Mouse (Mus musculus) heart, postnatal 14 days (tissue): Measurements from ENCODE around the gene Nbea. TPM values are rescaled to one million over a fixed set of nuclear protein-coding genes. Genes with fewer than 3 reads are reported as not detected.
A peak's percentile ranks its signal among the peaks of the same experiment; 100 is the strongest.

Source experiments
- DNase-seq, 2 experiments: peaks; one replicate each; pipeline ENCODE4 v3.0.0; 2021 to 2022
- intact Hi-C: fragments of 180-260 bp; cut with DNase I; formaldehyde crosslinking; loops from one replicate; pipeline ENCODE4 v1.15.1; 2025
- total RNA-seq, 2 experiments: library from RNA; stranded (reverse); gene quantifications; 2 replicates each; pipeline ENCODE4 v1.2.3; 2021

The Nbea gene
- total RNA-seq, 2 experiments from 2014 or later, result 18.5 to 19.9 TPM

DNA sequence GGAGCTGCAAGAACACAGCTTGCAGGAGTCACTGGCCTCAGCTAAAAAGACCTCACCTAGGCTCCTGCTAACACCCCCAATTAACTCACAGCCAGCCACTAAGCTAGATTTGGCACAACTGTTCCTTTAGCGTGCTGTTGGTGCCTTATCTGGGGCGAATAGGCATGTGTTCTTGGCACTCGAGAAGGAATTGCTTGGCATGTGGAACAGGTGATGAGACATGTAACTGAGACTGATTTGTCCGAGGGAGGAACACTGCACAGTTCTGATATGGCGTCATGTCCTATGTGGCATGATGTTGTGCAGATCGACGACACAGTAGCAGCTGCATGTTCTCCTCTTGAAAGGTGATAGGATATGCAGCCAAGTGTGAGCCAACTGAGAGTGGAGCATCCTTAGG lies 331.0 kb downstream of the Nbea start:
- intact Hi-C loops, result no loop called here
- DNase-seq, result peak; percentile 7 to 18

DNA sequence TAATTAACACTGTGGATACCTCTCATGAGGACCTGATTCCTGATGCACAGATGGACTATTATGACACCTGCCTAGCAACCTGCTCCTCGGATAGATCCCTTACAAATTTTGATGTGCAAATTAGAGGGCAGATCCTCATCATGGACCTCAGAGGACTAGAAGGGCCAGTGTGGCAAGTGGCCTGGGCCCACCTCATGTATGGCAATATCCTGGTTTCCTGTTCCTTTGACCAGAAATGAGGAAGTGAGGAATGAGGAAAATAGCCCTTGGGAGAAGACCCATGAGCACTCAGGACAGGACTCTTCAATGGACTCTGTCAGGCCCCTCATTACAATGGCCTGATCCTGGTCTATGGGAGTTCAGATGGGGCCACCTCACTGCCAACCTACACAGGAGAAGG lies 336.4 kb downstream of the Nbea start:
- no peak for DNase-seq
- intact Hi-C loops, result no loop called here

DNA sequence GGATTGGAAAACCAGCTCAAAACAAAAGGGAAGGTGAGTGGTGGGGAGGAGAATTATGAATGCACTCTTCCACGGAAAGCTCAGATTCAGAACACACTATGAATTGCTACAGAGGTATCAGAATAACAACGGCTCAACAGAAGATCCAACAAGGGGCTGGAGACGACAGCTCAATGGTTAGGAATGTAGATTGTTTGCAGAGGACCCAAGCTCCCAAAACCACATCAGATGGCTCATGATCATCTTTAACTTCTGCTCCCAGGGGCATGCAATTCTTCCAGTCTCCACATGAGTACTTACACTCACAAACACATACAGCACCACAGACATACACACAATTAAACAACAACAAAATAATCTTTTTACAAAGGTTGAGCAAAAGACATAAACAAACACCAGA lies 346.3 kb downstream of the Nbea start:
- no peak for DNase-seq
- intact Hi-C loops, result no loop called here

DNA sequence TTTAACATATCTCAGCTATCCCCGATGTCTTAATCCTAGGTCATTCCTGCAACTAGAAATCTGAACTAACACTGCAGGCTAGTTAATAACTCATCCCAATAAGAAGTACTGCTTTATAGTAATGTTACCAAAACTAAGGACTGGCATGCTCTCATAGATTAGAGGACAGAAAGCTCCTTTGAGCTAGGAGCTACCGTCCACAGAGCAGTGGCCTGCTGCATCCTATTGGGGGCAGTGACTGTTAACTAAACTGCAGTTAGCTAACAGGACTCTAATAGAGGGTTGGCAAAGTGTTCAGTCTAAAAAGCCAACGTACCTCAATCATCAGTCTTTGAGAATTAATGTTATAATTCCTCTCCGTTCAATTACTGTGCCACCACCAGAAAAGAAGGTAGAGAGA lies 348.3 kb downstream of the Nbea start:
- intact Hi-C loops, result no loop called here
- no peak for DNase-seq

DNA sequence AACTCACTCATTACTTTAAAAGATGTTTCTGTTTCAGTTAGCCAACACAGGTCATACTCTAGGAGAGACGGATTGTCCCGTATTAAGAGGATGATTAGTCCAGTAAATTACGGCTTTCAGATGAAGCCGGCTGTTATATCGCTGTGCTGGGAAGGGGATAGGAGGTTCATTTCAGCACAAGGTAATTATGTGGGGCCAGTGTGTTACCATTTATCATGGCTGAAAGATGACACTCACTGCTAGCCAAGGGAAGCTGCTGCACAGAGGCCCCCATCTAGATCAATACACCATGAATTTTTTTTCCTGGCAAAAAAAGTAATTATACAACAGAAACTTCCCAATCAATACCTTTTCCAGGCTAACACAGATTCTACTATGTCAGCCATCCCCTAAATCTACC lies 353.3 kb downstream of the Nbea start:
- intact Hi-C loops, result no loop called here
- DNase-seq, result no peak

DNA sequence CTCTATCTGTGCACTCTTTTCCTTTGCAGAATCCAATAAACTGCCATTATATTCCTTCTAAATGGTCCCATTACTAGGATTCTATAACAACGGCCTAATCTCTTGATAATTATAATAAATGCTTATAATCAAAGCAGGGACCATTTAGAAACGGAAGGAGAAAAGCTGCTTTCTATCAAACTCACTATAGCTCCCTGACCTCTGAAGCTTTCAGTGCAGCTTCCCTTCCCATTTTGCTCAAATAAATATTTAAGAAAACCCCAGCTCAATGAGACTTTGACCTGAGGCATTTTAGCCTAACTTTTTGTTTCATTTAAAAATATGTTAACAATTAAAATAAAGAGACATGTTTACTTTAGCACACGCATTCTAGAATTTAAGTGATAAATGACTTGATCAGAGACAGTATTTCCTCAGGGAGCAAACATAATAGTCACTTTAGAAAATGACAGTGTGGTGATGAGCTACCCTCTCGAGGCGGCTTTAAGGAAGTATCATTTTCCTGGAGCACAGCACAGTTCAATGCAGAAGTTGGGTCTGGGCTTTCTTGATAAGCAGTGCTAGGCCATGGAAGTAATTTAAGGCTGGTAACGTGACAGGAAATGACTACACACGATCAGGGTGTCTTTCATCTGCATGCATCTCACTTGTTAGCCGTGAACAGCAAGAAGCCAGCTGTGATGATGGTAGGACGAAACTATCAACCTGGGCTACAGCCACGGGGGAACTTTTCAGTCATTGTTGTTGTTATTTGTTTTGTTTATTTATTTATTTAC lies 354.8 kb downstream of the Nbea start:
- intact Hi-C loops, result no loop called here
- peak in 1 of 2 experiments; percentile 2 for DNase-seq

DNA sequence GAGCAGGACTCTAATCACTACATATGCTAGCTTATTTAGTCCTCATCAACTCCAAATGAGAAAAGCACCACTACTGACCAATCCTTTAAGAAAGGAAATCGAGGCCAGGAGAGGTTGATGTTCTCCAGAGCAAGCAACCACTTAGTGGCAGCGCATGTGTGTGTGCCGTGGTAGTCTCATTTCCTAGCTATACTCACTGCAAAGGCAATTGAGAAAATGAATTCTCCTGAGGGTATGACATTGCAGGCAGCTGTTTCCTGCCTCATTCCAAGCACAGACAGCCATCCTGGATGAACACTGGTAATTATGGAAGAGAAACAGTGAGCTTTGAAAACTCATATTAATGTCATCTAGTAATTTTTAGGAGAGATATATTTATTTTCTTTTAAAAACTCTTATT lies 358.6 kb downstream of the Nbea start:
- peak in 1 of 2 experiments; percentile 11 for DNase-seq
- intact Hi-C loops, result no loop called here

DNA sequence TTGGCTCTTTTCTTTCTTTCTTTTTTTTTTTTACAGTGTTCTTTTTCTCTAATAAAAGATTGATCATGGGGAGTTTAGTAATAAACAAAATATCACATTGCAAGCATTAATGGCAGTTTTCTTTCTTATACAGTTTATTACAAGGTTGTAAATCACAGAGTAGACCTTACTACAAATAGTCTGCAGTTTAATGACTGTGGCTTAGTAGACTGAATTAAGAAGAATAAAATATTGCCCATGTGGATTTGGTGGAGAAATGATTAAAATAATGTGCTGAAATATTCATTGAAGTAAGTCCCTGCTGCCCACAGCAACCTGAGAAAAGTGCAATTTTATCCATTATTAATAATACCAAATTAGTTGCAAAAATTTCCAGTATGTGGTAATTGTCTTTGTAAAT lies 363.9 kb downstream of the Nbea start:
- intact Hi-C loops, result no loop called here
- DNase-seq, result no peak

DNA sequence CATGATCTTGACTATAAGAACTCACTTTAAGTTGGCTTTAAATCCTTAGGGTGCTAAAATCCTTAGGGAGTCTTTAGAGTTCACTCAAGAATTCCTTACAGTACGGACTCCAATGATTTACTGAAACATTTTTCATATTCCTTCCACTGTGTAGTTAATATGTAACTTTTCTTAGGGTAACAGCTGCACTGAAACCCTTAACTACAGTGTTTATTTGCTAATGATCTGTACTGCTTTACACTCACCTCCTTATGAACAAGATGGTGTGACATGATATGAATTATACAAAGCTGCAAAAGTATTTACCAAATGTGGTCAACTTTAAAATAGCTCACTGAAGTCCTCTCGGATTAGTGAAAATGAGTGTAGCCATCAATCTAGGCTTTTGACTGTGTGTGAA lies 365.4 kb downstream of the Nbea start:
- intact Hi-C loops, result no loop called here
- DNase-seq, result no peak

DNA sequence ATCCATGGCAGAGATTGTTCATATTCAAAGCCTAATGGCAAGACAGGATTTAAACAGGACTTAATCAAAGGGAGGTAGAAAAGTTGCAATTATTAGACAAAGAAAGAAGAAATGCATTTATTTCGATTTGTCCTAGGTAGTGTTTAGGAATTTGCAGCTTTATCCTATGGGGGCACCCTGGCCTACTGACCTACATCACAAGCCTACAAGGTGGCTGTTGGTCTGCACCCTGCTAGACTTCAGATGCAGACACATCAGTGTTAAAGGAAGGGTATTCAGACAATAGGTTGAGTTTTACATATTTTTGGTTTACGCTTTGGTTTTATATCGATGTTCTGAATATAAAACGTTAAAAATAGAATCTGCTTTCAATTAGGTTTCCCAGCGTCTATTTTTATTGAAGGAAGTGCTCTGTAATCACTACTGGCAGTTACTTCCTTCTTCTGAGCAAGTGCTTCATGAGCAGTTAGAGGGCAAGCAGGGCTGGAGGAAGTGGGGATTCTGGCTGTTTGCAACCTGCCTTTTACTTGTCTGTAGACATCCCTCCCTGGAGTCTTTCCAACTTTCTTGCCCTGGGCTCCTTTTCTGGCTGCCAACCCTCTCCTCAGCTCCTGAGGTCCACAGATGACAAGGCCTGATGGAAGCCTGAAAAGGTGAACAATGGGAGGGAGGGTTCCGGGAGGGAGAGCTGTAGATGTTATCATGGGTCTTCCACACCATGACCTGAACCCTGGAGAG lies 366.7 kb downstream of the Nbea start:
- DNase-seq, result no peak
- intact Hi-C loops, result no loop called here

DNA sequence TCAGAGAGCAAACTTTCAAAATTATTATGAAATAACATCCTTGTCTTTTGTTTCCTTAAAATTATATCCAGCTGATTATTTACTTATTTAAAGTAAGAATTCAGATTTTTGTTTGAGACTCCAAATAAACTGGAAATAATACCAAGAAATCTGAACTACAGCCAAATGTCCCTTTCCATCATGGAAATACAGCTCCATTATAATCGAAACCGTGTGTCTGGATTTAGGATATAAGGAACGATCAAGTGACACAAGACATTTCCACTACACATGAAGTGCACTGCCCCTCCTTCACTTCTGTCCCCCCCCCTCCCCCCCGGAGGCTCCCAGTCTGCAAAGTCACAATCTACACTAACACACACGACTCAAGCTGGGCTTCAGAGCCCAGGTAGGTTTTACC lies 367.4 kb downstream of the Nbea start:
- intact Hi-C loops, result no loop called here
- DNase-seq, result no peak

DNA sequence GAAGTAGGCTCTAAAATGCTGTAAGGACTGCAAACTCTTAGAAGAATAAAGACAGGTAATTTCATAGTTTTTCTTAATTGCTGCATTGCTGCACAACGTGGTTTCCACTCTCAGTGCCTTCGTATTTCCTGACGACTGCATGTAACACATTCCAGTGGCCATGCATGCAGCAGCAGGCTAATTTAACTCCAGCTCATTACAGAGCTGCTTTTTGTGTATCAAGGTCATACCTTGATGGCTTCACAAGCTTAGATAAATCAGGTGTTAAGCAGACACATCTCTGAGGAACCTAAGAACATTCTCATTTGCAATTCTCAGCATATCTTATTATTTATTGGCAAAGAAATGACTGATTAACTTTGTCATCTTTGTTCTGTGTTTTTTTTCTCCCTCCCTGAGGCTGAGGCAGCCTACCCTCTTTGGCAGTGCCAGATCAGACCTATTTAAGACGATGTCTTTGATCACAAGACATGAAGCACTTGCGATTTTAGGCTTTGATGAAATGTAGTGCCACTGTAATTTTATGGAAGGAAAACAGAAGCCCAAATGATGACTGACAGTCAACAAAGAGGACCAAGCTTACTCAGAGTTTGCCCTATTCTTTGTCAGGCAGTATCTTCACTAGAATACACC lies 368.4 kb downstream of the Nbea start:
- intact Hi-C loops, result no loop called here
- no peak for DNase-seq

DNA sequence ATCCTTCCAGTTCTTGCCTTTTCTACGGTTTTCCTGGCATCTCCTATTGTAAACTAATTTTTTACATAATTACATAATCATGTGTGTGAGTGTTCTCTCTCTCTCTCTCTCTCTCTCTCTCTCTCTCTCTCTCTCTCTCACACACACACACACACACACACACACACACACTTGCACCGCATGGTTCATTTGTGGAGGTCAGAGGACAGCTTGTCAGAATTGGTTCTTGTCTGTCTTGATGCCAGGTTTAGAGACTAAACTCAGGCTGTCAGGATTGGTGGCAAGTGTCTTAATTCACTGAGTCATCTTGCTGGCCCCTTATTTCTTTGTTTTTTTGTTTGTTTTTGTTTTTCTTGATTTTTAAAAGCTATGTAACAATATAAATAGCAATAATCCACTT lies 388.7 kb downstream of the Nbea start:
- DNase-seq, result no peak
- intact Hi-C loops, result no loop called here

DNA sequence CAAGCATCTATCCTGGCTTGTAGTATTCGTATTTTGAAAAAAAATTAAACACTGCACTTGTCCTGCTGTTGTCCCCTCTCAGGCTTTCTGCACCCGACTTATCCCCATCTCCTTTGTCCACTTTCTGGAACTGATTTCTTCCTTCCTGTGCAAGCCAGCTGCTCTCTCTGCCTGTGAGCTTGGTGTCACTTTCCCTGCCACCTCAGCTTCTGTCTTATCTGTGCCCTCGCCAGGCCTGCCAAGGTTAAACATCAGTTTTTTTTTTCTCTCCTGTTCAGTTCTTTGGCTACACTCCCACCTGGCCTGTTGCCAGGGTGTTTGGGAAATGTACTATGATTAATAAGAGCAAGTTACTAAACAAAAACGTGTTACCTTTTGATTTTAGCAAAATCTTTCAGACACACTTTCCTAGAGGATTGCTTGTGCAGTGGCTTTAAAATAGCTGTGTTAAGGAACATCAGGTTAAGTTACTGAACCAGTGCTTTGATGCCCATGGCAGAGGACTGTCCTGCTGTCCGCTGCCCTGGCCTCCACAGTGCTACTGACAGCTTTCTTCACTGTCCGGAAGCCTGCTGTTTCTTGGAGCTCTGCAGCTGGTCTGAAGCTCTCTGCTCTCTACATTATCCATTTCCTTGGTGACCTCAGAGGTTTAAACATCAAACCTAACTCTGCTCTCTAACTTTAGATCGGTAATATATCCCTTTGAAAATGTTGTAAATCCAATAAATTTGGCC lies 389.5 kb downstream of the Nbea start:
- intact Hi-C loops, result no loop called here

DNA sequence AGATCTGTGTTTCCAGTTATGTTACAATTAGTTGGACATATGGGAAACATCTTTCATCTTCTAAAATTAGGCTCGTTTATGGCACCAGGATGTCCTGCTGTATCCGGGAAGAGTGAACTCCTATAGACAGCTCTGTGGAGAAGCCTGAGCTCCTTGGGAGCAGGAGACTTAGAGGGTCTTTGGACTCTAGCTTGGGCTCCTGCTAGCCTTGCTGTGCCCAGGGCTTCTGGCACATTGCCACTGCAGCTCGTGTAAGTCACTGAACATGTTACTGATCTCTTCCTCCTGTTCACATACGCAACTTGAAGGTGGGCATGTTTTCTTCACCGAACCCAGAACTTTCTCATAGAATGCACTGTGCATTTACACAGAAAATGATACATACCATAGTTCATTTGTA lies 391.2 kb downstream of the Nbea start:
- no peak for DNase-seq
- intact Hi-C loops, result no loop called here

More for the DNA sequence above, 389.5 kb downstream of the Nbea start:
- DNase-seq, result peak; percentile 76 to 85

DNA sequence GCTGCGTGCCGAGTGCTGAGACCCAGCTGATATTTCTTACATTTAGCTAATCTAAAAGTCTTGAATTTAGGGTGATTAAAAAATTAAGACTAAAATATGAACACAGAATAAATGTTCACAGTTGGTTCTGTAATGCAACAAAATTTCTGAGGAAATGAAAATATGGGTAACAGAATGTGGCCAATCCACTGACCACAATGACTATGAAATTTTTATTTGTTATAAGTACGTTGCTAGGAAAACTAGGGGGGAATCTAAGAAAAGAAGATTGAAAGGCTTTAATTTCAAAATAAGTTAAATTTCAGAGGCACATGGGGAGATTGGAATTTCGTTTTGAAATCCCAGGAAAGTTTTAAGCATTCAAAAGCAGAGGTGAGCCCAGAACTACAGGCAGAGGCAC lies 392.9 kb downstream of the Nbea start:
- no peak for DNase-seq
- intact Hi-C loops, result no loop called here

DNA sequence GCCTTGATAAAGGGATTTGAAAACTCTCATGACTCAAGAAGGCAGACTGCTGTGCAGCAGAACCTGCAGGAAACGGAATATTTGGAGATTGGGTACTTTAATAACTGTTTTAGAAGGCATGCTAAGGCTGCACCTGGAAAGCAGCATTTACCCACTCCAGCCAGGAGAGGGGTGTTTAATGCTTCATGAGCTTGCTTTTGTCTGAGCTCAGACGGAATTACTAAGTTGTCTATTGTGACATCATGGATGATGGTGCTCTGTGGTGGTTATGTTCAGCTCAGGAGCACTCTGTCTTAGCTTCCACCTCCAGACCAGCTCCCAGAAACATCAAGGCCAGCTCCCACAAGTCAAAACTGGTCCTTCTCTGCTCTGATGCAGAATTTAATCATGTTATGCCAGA lies 393.6 kb downstream of the Nbea start:
- no peak for DNase-seq

DNA sequence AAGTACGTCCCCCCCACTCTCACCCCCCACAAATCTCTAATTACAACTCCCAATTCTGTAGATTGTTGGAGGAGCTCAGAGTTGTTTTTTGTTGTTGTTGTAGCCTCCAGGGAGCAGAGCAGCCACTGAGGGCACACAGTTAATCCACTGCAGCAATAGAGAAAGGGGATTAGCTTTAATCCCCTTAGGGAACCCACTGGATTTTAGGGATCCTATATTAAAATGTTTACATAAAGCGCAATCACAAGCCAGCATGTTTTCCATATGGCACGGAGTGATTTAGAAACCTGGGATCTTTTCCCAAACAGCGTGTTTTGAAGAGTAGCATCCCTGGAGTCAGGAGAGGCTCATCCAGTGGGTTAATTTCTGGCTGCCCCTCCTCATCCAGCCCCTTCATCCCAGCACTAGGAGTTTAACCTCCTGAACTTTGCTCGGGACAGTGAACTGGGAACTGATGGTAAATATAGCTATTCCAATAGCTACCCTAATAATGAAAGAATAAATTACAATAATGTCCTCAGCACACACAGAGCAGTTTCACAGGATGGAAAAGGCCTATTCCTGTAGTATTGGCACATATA lies 394.8 kb downstream of the Nbea start:
- no peak for DNase-seq
- intact Hi-C loops, result loop anchor here (10.0 kb wide), 1 partner anchor 264 kb away; no protein-coding TSS in a partner anchor

More for the DNA sequence above, 393.6 kb downstream of the Nbea start:
- intact Hi-C loops, result loop anchor here (10.0 kb wide), 1 partner anchor 265 kb away; no protein-coding TSS in a partner anchor

DNA sequence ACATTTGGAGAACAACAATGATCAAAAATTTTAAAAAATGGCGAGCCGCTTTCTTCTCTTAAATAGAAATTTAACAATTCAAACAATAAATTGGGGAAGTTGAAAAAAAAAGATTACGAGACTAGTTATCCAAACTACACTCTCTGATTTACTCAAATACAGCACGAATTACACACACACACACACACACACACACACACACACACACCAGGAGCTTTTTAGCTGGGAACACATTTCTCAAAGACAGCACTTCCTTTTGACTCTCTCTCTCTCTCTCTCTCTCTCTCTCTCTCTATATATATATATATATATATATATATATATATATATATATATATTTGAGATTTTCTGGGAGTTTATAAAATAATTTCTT lies 395.3 kb downstream of the Nbea start:
- DNase-seq, result no peak
- intact Hi-C loops, result loop anchor here (10.0 kb wide), 1 partner anchor 263 kb away; no protein-coding TSS in a partner anchor

DNA sequence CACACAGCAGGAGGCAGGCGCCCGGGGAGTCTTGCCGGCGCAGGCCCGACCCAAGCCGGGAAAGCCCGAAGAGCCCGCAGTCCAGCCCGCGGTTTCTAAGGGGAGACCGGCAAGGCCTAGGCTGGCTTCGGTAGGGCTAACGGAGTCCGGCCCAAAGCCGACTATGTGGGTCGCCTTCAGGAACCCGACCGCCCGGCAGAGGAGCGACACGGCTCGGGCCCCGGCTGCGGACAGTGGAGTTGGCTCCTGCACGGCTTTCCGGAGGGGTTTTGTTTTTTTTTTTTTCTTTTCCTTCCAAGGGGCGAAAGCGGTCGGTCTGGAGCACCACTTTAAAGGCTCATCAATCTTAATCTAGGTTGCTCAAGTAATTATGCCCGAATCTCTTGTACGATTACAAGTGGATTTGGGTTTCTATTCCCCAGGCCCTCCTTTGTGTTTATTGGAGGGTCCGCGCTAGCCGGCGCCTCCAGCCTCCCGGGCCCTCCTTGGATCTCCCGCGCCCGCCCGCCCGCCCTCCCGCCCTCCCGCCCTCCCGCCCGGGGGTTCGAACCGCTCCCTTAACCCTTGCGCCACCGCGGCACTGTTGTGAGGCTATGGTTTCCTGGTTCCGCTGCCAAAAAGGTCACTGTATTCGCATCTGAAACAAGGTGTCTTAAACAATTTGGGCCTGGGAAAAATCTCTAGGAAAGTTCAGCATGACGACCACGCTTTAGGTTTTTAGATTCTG lies 395.9 kb downstream of the Nbea start:
- DNase-seq, result peak; percentile 63 to 74
- intact Hi-C loops, result loop anchor here (10.0 kb wide), 1 partner anchor 263 kb away; no protein-coding TSS in a partner anchor
